Mouse (Mus musculus) G1E (cell line): ENCODE measurements around the gene Cyb561. TPM values are rescaled to one million over a fixed set of nuclear protein-coding genes. Genes with fewer than 3 reads are reported as not detected.

Experiments
- ATAC-seq: 2 replicates; pipeline ENCODE4 v1.8.0; 2016; ENCODE audit warnings: mild to moderate bottlenecking; ENCODE audit not compliant: insufficient number of reproducible peaks, poor library complexity, low FRiP score, severe bottlenecking; ENCODE audit errors: extremely low read depth
- DNase-seq: peaks from one replicate; pipeline ENCODE4 v3.0.0; 2012; ENCODE audit warnings: low spot score
- H3K27me3 ChIP-seq: 2 replicates; pipeline ENCODE4 v1.6.1; 2012; ENCODE audit warnings: mild to moderate bottlenecking, low read length, inconsistent platforms; ENCODE audit not compliant: insufficient read depth
- H3K36me3 ChIP-seq: replicated peaks from 2 replicates; pipeline ENCODE3; 2012; ENCODE audit warnings: mild to moderate bottlenecking, inconsistent platforms
- H3K4me1 ChIP-seq: 2 replicates; pipeline ENCODE4 v1.6.1; 2012; ENCODE audit warnings: low read depth, low read length, inconsistent platforms, mixed read lengths; ENCODE audit not compliant: insufficient read depth
- H3K4me3 ChIP-seq: 2 replicates; pipeline ENCODE4 v1.5.1; 2012; ENCODE audit warnings: low read depth, mild to moderate bottlenecking, inconsistent platforms, low read length, moderate library complexity, mixed read lengths
- H3K9me3 ChIP-seq: replicated peaks from 2 replicates; pipeline ENCODE4 v1.6.1; 2012; ENCODE audit warnings: inconsistent platforms
- CTCF ChIP-seq: IDR thresholded peaks from 2 replicates; pipeline ENCODE4 v1.5.1; 2012; ENCODE audit warnings: low read depth, low read length, inconsistent platforms, mixed read lengths
- GATA1 ChIP-seq: IDR thresholded peaks from 2 replicates; pipeline ENCODE4 v1.6.1; 2012; ENCODE audit warnings: borderline replicate concordance, low read length, inconsistent platforms, mixed read lengths
- GATA2 ChIP-seq: IDR thresholded peaks from 2 replicates; pipeline ENCODE4 v1.6.1; 2012; ENCODE audit warnings: low read depth, low read length, inconsistent platforms, borderline replicate concordance
- POLR2AphosphoS5 ChIP-seq: IDR thresholded peaks from 2 replicates; pipeline ENCODE4 v1.6.1; 2012; ENCODE audit warnings: low read depth, low read length, inconsistent platforms; ENCODE audit not compliant: insufficient replicate concordance
- TAL1 ChIP-seq: conservative IDR thresholded peaks from 2 replicates; pipeline ENCODE4 v1.6.1; 2012; ENCODE audit warnings: low read depth, low read length, inconsistent platforms, mixed read lengths
- polyA plus RNA-seq: library from polyadenylated mRNA; stranded (reverse); fragments of >175 nt; gene quantifications from 2 replicates; pipeline ENCODE4 v1.2.3, GENCODE M21; 2012
- total RNA-seq, 2 experiments: library from RNA; stranded (forward) in 1 of 2; stranded (reverse) in 1 of 2; fragments of 200-1000 nt in 1 of 2; fragments of >200 nt in 1 of 2; fragmentation: Nextera tagmentation in 1 of 2; gene quantifications; 2 replicates each; pipeline ENCODE4 v1.2.3; 2014 to 2017

The Cyb561 gene
- total and polyA plus RNA-seq, 3 experiments = 0.33 TPM; not detected in 2

DNA sequence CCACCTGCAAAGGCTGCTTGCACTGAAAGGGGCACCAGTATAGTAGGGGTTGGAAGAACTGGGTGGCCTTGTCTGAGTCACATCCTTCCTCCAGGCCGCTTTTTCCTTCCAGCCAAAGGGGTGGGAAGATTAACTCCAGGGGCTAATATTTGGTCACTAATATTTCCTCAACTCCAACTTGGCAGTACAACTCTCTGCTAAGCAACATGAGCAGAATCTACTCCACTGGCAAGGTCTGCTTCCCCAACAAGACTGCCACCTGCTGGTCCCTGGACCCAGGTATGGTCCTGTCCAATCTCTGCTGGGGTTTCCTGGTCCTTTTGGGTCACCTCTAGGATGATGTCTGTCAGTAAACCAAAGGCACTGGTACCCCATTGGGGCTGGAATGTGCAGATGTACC lies 16.4 kb upstream of the Cyb561 start:
- no peak for TF ChIP-seq POLR2AphosphoS5
- no peak for TF ChIP-seq TAL1
- TF ChIP-seq CTCF = no peak
- TF ChIP-seq GATA1 = no peak
- no peak for TF ChIP-seq GATA2
- no peaks in the 10 kb centered on the region for H3K4me1 ChIP-seq
- H3K36me3 ChIP-seq = no peaks in the 10 kb centered on the region
- ATAC-seq (no peak), DNase-seq (no peak)
- no peak overlapping the region for H3K4me3 ChIP-seq
- H3K27me3 ChIP-seq = peaks cover 5% of the 10 kb centered on the region; the same call in 1 of the 2 replicates
- no peaks in the 10 kb centered on the region for H3K9me3 ChIP-seq

GRCm38 (mm10) chr11:105968948-105969347 lies 15.8 kb upstream of the Cyb561 start:
- DNase-seq = no peak

GRCm38 (mm10) chr11:105967741-105968574 lies 14.8 kb upstream of the Cyb561 start, which contains the start of gene Ace:
TSS of gene Ace (plus strand) at chr11:105967945.
- Histone ChIP-seq H3K4me3 (no peak within 1 kb of the TSS), H3K27me3 (peaks cover 4% of the 10 kb centered on the region; the same call in 1 of the 2 replicates), H3K9me3 (no peaks in the 10 kb centered on the region), H3K36me3 (no peaks in the 10 kb centered on the region), H3K4me1 (no peaks in the 10 kb centered on the region)
- no peak for ATAC-seq
- DNase-seq = no peak
- TF ChIP-seq GATA1 (no peak), TAL1 (no peak), GATA2 (no peak), POLR2AphosphoS5 (no peak), CTCF (no peak)

More at GRCm38 (mm10) chr11:105968948-105969347, 15.8 kb upstream of the Cyb561 start:
- no peak overlapping the region for H3K4me3 ChIP-seq
- TF ChIP-seq GATA2 (no peak), POLR2AphosphoS5 (no peak), CTCF (no peak), GATA1 (no peak), TAL1 (no peak)
- no peaks in the 10 kb centered on the region for H3K4me1 ChIP-seq
- no peaks in the 10 kb centered on the region for H3K9me3 ChIP-seq
- no peak for ATAC-seq
- H3K36me3 ChIP-seq = no peaks in the 10 kb centered on the region
- H3K27me3 ChIP-seq = peaks cover 4% of the 10 kb centered on the region; the same call in 1 of the 2 replicates

- TF ChIP-seq GATA2 = no peak
- no peak for TF ChIP-seq GATA1
- TF ChIP-seq TAL1 = no peak
- Histone ChIP-seq H3K27me3 (peaks cover 4% of the 10 kb centered on the region; the same call in 1 of the 2 replicates), H3K9me3 (no peaks in the 10 kb centered on the region), H3K4me1 (no peaks in the 10 kb centered on the region), H3K36me3 (no peaks in the 10 kb centered on the region), H3K4me3 (no peak overlapping the region)
- DNase-seq = no peak
- ATAC-seq = no peak
Observed at GRCm38 (mm10) chr11:105966288-105966687, 13.2 kb upstream of the Cyb561 start.

GRCm38 (mm10) chr11:105964691-105965090 lies 11.6 kb upstream of the Cyb561 start:
- peaks cover 4% of the 10 kb centered on the region; the same call in 1 of the 2 replicates for H3K27me3 ChIP-seq
- H3K4me1 ChIP-seq = no peaks in the 10 kb centered on the region
- ATAC-seq = no peak
- no peak for TF ChIP-seq POLR2AphosphoS5
- TF ChIP-seq GATA1 = no peak
- TF ChIP-seq TAL1 = no peak
- no peak for TF ChIP-seq GATA2
- TF ChIP-seq CTCF = no peak
- H3K9me3 ChIP-seq = no peaks in the 10 kb centered on the region
- no peak for DNase-seq
- H3K36me3 ChIP-seq = no peaks in the 10 kb centered on the region
- no peak overlapping the region for H3K4me3 ChIP-seq

- ATAC-seq (no peak), DNase-seq (no peak)
- Histone ChIP-seq H3K27me3 (peaks cover 4% of the 10 kb centered on the region), H3K4me1 (no peaks in the 10 kb centered on the region), H3K4me3 (no peak overlapping the region), H3K9me3 (no peaks in the 10 kb centered on the region), H3K36me3 (no peaks in the 10 kb centered on the region)
- TF ChIP-seq TAL1 (no peak), GATA1 (no peak), CTCF (no peak)
Observed at GRCm38 (mm10) chr11:105959355-105959754, 6.2 kb upstream of the Cyb561 start.
